Mouse (Mus musculus) C2C12 (cell line): ENCODE results near the gene Sdhaf2.

Source experiments
- CEBPB ChIP-seq: IDR thresholded peaks from one replicate; pipeline ENCODE4 v1.6.1; 2011; ENCODE audit warnings: low read depth, mild to moderate bottlenecking, control low read depth, moderate library complexity
- CTCF ChIP-seq: IDR thresholded peaks from one replicate; pipeline ENCODE4 v1.5.1; 2011; ENCODE audit not compliant: control insufficient read depth, insufficient read depth, insufficient read length
- MAX ChIP-seq: IDR thresholded peaks from one replicate; pipeline ENCODE4 v1.6.1; 2011; ENCODE audit warnings: mild to moderate bottlenecking, control low read depth
- MYOD1 ChIP-seq: IDR thresholded peaks from one replicate; pipeline ENCODE4 v1.6.1; 2011; ENCODE audit warnings: low read depth; ENCODE audit not compliant: control insufficient read depth, insufficient read length
- MYOG ChIP-seq: IDR thresholded peaks from one replicate; pipeline ENCODE4 v1.6.1; 2011; ENCODE audit not compliant: control insufficient read depth, insufficient read length; ENCODE audit errors: extremely low read depth
- USF1 ChIP-seq: IDR thresholded peaks from one replicate; pipeline ENCODE4 v1.6.1; 2011; ENCODE audit warnings: low read depth, mild to moderate bottlenecking, control low read depth, moderate library complexity

DNA sequence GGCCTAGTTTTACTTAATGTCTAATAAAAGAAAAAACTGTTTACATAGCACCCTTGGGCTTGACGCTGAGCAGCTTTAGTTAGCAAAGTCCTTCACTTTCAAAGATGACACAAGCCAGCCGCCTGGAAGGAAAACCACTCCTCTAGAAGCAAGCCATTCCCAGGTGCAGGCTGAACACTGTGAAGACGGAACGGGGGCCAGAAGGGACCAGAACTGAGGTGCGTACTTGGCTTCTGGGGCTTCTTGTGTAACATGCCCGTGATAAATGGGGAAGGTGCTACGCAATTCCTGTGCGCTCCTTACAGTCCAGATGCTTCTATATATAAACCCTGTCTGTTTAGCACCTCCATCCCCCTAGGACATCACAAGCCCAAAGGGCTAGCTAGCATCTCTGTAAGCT, 25.4 kb downstream of the Sdhaf2 start:
- TF ChIP-seq CTCF, result no peak
- no peak for TF ChIP-seq MYOD1
- no peak for TF ChIP-seq USF1
- no peak for TF ChIP-seq MYOG
- no peak for TF ChIP-seq CEBPB
- TF ChIP-seq MAX, result no peak
